Mouse (Mus musculus) layer of hippocampus, adult 2 months (tissue): ENCODE data around the gene Dennd6b. TPM values are rescaled to one million over a fixed set of nuclear protein-coding genes. Genes with fewer than 3 reads are reported as not detected.

Experiments
- DNase-seq, 2 experiments: peaks; one replicate each; pipeline ENCODE4 v3.0.0; 2022; ENCODE audit warnings: low spot score in 2 of 2
- H3K27ac ChIP-seq: fragments of 200-600 bp; 2 replicates; pipeline ENCODE4 v1.8.1; 2022
- H3K4me3 ChIP-seq: fragments of 200-600 bp; 2 replicates; pipeline ENCODE4 v1.8.1; 2022; ENCODE audit warnings: mild to moderate bottlenecking
- CTCF ChIP-seq: fragments of 200-600 bp; conservative IDR thresholded peaks from 2 replicates; pipeline ENCODE4 v1.8.1; 2022; ENCODE audit warnings: antibody characterized with exemption, mild to moderate bottlenecking, moderate library complexity
- microRNA-seq, 2 experiments: library from miRNA; unstranded; fragments of <30 nt; microRNA quantifications; one replicate each; pipeline ENCODE4 v1.2.0; 2021
- total RNA-seq, 2 experiments: library from RNA; stranded (reverse); gene quantifications; 2 replicates each; pipeline ENCODE4 v1.2.3; 2021

The Dennd6b gene
- total RNA-seq, 2 experiments from 2014 or later, result 39.6 to 41.5 TPM

DNA sequence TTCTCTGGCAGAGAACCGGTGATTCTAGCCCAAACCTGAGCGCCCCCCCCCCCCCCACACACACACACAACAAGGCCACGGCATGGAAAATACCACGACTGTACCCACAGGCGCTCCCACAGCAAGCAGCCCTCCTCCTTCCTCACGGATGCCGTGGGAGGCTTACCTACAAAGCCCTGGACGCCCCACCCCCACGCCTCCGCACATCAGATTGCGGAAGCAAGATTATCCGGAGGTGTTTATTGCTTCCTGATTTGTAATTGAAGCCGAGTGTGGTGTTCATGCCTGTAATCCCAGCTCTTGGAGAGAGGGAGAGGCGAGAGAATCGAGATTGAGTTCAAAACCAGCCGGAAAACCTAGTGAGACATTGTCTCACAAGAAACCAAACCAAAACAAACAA lies 49.3 kb downstream of the Dennd6b start:
- peak overlapping the region; percentile 24; the same call in 1 of the 2 replicates for H3K27ac ChIP-seq

GRCm38 (mm10) chr15:89146537-89146936 lies 49.8 kb downstream of the Dennd6b start:
- Histone ChIP-seq H3K27ac (peak overlapping the region; percentile 24), H3K4me3 (peak overlapping the region; percentile 47)
- TF ChIP-seq CTCF, result no peak
- DNase-seq, result no peak

More for the DNA sequence above, 49.3 kb downstream of the Dennd6b start:
- TF ChIP-seq CTCF, result no peak
- DNase-seq, result no peak
- peak overlapping the region; percentile 47; the same call in 1 of the 2 replicates for H3K4me3 ChIP-seq

GRCm38 (mm10) chr15:89145813-89146350 lies 50.4 kb downstream of the Dennd6b start:
- Histone ChIP-seq H3K27ac (no peak overlapping the region), H3K4me3 (no peak overlapping the region)
- TF ChIP-seq CTCF, result no peak
- DNase-seq, result no peak

- no peak for DNase-seq
- Histone ChIP-seq H3K4me3 (no peak overlapping the region), H3K27ac (no peak overlapping the region)
- TF ChIP-seq CTCF, result no peak
These were observed 51.3 kb downstream of the Dennd6b start for GRCm38 (mm10) chr15:89144965-89145364.

DNA sequence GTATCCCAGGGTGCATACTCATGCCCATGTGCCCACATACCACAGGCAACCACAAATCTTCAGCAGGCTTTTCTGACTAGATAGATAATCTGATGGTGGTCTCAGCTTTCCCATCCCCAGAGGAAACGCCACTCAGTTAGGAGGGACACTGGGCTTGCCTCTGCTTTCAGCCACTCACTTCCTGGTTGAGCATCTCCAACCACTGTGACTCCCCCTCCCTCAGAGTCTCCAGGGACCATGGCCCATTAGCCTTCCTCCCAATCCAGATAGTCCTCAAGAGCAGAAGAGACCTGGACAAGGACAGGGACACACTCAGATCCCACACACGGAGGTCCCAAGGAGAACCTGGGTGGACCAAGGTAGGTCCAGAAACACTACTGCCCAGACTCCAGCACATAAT lies 53.2 kb downstream of the Dennd6b start:
- no peak overlapping the region for H3K27ac ChIP-seq
- no peak for DNase-seq
- TF ChIP-seq CTCF, result no peak

GRCm38 (mm10) chr15:89141905-89142304 lies 54.4 kb downstream of the Dennd6b start:
- Histone ChIP-seq H3K27ac (no peak overlapping the region), H3K4me3 (no peak overlapping the region)
- TF ChIP-seq CTCF, result no peak
- no peak for DNase-seq

More for the DNA sequence above, 53.2 kb downstream of the Dennd6b start:
- H3K4me3 ChIP-seq, result no peak overlapping the region

DNA sequence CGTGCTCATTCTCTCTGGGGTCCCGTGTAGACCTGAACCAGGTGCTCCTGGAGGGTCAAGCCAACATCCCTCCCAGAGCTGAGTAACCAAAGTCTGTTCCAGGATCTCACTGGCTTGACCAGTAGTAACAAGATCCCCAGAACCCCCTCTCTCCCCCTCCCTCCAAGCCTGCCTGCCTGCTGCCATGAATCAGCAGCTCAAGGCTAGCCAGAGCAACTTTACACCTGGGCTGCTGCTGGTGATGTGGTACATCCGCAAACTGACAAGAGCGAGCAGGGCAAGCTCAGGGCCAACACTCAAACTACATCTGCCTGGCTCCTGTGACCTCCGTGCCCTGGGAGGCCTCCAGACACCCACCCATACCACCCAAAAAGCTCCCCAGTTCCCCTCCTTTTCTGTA lies 54.9 kb downstream of the Dennd6b start:
- TF ChIP-seq CTCF, result no peak
- Histone ChIP-seq H3K4me3 (no peak overlapping the region), H3K27ac (no peak overlapping the region)
- no peak for DNase-seq

- DNase-seq, result no peak
- no peak for TF ChIP-seq CTCF
- Histone ChIP-seq H3K4me3 (peak within 1 kb of the TSS; percentile 63), H3K27ac (peak within 1 kb of the TSS; percentile 56)
These were observed 55.5 kb downstream of the Dennd6b start, which contains the start of gene Mapk12 for GRCm38 (mm10) chr15:89140659-89141252. TSS of gene Mapk12 (minus strand) at chr15:89140703.

DNA sequence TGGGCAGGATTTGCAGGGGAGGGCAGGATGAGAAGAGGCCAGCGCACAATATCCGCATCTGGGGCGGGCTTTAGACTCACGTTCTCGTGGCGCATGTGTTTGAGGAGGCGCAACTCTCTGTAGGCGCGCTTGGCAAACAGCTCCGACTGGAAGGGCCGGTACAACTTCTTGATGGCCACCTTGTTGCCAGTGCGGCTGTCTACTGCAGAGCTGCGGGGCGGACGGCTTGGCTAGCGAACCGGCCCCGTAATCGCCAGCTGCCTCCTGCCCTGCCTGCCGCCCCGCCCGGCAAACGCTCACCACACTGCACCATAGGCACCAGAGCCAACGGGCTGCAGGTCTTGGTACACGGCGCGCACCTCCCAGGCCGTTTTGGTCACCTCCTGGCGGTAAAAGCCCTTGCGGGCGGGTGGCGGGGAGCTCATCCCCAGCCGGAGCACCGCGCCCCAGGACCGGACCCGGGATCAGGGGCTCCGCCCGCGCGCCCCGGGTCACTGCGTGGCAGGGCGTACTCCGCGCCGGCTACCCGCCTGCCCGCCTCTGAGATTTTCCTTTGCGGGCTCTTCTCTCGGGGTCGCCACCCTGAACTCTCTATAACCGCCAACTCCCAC lies 56.1 kb downstream of the Dennd6b start:
- H3K4me3 ChIP-seq, result peak overlapping the region; percentile 63
- TF ChIP-seq CTCF, result no peak
- peak overlapping the region; percentile 56 for H3K27ac ChIP-seq
- DNase-seq, result peak in 1 of 2 experiments; percentile 47

GRCm38 (mm10) chr15:89138531-89138930 lies 57.8 kb downstream of the Dennd6b start:
- H3K4me3 ChIP-seq, result no peak overlapping the region

DNA sequence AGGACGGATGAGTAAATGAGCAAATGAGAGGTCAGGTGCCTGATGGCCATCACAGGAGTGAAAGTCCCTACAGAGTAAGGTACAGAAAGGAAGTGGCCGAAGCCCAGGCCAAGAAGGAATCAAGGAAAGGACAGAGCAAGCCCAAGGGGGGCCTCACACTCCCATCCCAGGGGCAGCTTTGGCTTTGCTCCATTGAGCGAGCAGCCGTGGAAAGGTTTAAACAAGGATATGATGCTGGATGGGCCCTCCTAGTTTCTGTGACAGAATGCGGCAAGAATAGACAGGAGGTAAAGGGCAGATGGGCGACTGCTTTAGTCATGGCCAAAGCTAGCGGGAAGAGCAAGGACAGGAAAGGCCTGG lies 58.3 kb downstream of the Dennd6b start:
- DNase-seq, result no peak
- Histone ChIP-seq H3K27ac (no peak overlapping the region), H3K4me3 (no peak overlapping the region)
- no peak for TF ChIP-seq CTCF

More at GRCm38 (mm10) chr15:89138531-89138930, 57.8 kb downstream of the Dennd6b start:
- no peak overlapping the region for H3K27ac ChIP-seq
- no peak for TF ChIP-seq CTCF
- no peak for DNase-seq

GRCm38 (mm10) chr15:89137378-89138045 lies 58.8 kb downstream of the Dennd6b start:
- TF ChIP-seq CTCF, result no peak
- DNase-seq, result no peak
- H3K27ac ChIP-seq, result no peak overlapping the region
- H3K4me3 ChIP-seq, result no peak overlapping the region

- no peak overlapping the region for H3K4me3 ChIP-seq
- no peak for TF ChIP-seq CTCF
These were observed 59.7 kb downstream of the Dennd6b start for GRCm38 (mm10) chr15:89136461-89137155.

More at GRCm38 (mm10) chr15:89136461-89137155, 59.7 kb downstream of the Dennd6b start:
- H3K27ac ChIP-seq, result no peak overlapping the region
- no peak for DNase-seq

Small RNA genes within 50 kb of the gene (microRNA-seq; reads per million reads assigned to microRNA genes)
- gene Mir6958, result 1.9 to 3.9 reads per million in 2 experiments
- gene Mir7118, result 0.55 to 0.64 reads per million in 2 experiments

Other genes with a start within 250 kb of the Dennd6b start
- 1 to 10 TPM; 1.5 to 2.0 TPM for gene Ttll8, start 242.1 kb downstream of the Dennd6b start, total RNA-seq
- gene Mlc1, start 217.5 kb downstream of the Dennd6b start, total RNA-seq, result 100 to 1,000 TPM; 114 to 116 TPM
- gene Mov10l1, start 213.6 kb downstream of the Dennd6b start, total RNA-seq, result not detected
- gene Panx2, start 136.8 kb downstream of the Dennd6b start, total RNA-seq, result 100 to 1,000 TPM; 159 to 177 TPM
- 10 to 100 TPM; 21.4 to 24.2 TPM for gene Trabd, start 121.4 kb downstream of the Dennd6b start, total RNA-seq
- gene Selenoo, start 107.4 kb downstream of the Dennd6b start, total RNA-seq, result 10 to 100 TPM; 21.2 to 22.0 TPM
- gene Tubgcp6, start 73.4 kb downstream of the Dennd6b start, total RNA-seq, result 10 to 100 TPM; 31.0 to 31.5 TPM
- gene Hdac10, start 67.8 kb downstream of the Dennd6b start, total RNA-seq, result 10 to 100 TPM; 16.3 to 17.9 TPM
- gene Mapk12, start 55.8 kb downstream of the Dennd6b start, total RNA-seq, result 1 to 10 TPM; 4.4 to 5.6 TPM
- gene Mapk11, start 46.9 kb downstream of the Dennd6b start, total RNA-seq, result 10 to 100 TPM; 21.6 to 25.8 TPM
- gene Plxnb2, start 15.7 kb downstream of the Dennd6b start, total RNA-seq, result 10 to 100 TPM; 49.7 to 59.1 TPM
- gene Ppp6r2, start 15.1 kb upstream of the Dennd6b start, total RNA-seq, result 100 to 1,000 TPM; 170 to 172 TPM
- 100 to 1,000 TPM; 356 to 361 TPM for gene Sbf1, start 118.8 kb upstream of the Dennd6b start, total RNA-seq
- gene Adm2, start 126.2 kb upstream of the Dennd6b start, total RNA-seq, result not detected
- gene Miox, start 137.9 kb upstream of the Dennd6b start, total RNA-seq, result not detected
- gene Lmf2, start 159.2 kb upstream of the Dennd6b start, total RNA-seq, result 10 to 100 TPM; 14.8 to 20.0 TPM
- gene Ncaph2, start 159.2 kb upstream of the Dennd6b start, total RNA-seq, result 100 to 1,000 TPM in 1 of 2 experiments, 10 to 100 TPM in 1; 97.6 to 101 TPM
- gene Sco2, start 177.3 kb upstream of the Dennd6b start, total RNA-seq, result 10 to 100 TPM; 28.7 to 33.3 TPM
- 1 to 10 TPM; 1.3 TPM for gene Tymp, start 180.5 kb upstream of the Dennd6b start, total RNA-seq
- gene Odf3b, start 182.8 kb upstream of the Dennd6b start, total RNA-seq, result 1 to 10 TPM; 1.9 to 2.9 TPM
- under 1 TPM; 0.59 to 0.71 TPM for gene Klhdc7b, start 188.4 kb upstream of the Dennd6b start, total RNA-seq
- gene Syce3, start 214.0 kb upstream of the Dennd6b start, total RNA-seq, result not detected
- 1 to 10 TPM; 1.3 to 3.1 TPM for gene Cpt1b, start 229.4 kb upstream of the Dennd6b start, total RNA-seq
- 1 to 10 TPM; 1.8 to 3.4 TPM for gene C730034F03Rik, start 233.1 kb upstream of the Dennd6b start, total RNA-seq
- gene Gm44502, start 233.2 kb upstream of the Dennd6b start, total RNA-seq, result under 1 TPM in 1 of 2 experiments, not detected in 1; 0.66 TPM
- 10 to 100 TPM; 38.9 to 48.2 TPM for gene Chkb, start 233.4 kb upstream of the Dennd6b start, total RNA-seq